Mouse (Mus musculus) Patski (cell line): ENCODE measurements at regions not wholly inside any gene's neighbourhood (a gene's known extent, or its start where the extent isn't known, plus 50 kb on each side); places are given as distances from the start of the nearest gene placed in this dataset.

Experiments
- ATAC-seq: fragments of 100-300 bp; one replicate; pipeline ENCODE4 v1.8.0; 2021
- CTCF ChIA-PET: fragments of 350-600 bp; sonication (Branson Sonifier 250); formaldehyde crosslinking; loops from one replicate; lab custom pipeline; 2022; ENCODE audit warnings: inconsistent platforms; lab: Charles Lee
- POLR2A ChIA-PET: fragments of 350-600 bp; sonication (Branson Sonifier 250); formaldehyde crosslinking; loops from one replicate; lab custom pipeline; 2022; ENCODE audit warnings: antibody characterized with exemption, inconsistent platforms; lab: Charles Lee
- DNase-seq: peaks from one replicate; pipeline ENCODE4 v3.0.0-alpha.2; 2011; ENCODE audit warnings: low read depth, low spot score
- H3K27me3 ChIP-seq: fragments of 371-371 bp; one replicate; pipeline ENCODE4 v1.5.1; 2021
- CTCF ChIP-seq: fragments of 100-300 bp; IDR thresholded peaks from one replicate; pipeline ENCODE4 v1.5.1; 2021
- in situ Hi-C: fragments of 300-500 bp; cut with MboI; formaldehyde crosslinking; loops from 3 replicates; pipeline ENCODE4 v1.11.1; 2018; ENCODE audit warnings: low pct_unique_long_range_greater_than_20kb, mixed read lengths

- CTCF ChIA-PET = interaction anchor here (0.9 to 1.4 kb wide), 2 partner anchors 15 to 36 kb away, joined by 3 read pairs; no protein-coding TSS in a partner anchor
- in situ Hi-C loops = no loop called here
- DNase-seq (no peak), ATAC-seq (no peak)
- no peaks in the 10 kb centered on the region for H3K27me3 ChIP-seq
- POLR2A ChIA-PET = no interaction called here
- no peak for TF ChIP-seq CTCF
These were observed 1292.2 kb upstream of the G6pd2 start for GRCm38 (mm10) chr5:60516416-60516815.
